Mouse (Mus musculus): Measurements from ENCODE around the gene Zmpste24. TPM values are rescaled to one million over a fixed set of nuclear protein-coding genes. Genes with fewer than 3 reads are reported as not detected.

The Zmpste24 gene
- polyA plus RNA-seq, 1 experiment from 2014 or later: 37.6 TPM

- Histone ChIP-seq H3K27me3 (replicated peaks) (no peaks in the 10 kb centered on the region), H3K4me3 (replicated peaks) (no peak overlapping the region), H3K27ac (no peak overlapping the region), H3K4me2 (replicated peaks) (no peak overlapping the region), H3K4me1 (replicated peaks) (no peaks in the 10 kb centered on the region), H3K36me3 (no peaks in the 10 kb centered on the region), H3K9me3 (no peaks in the 10 kb centered on the region), H3K9ac (no peak overlapping the region)
- ATAC-seq: no peak
- 34% methylated on average over 14 of the region's 14 CpGs for WGBS
Observed at GRCm38 (mm10) chr4:121028659-121029392, 69.2 kb downstream of the Zmpste24 start.

GRCm38 (mm10) chr4:121028146-121028545 lies 69.9 kb downstream of the Zmpste24 start:
- H3K27ac ChIP-seq: no peak overlapping the region
- H3K27me3 ChIP-seq (replicated peaks): no peaks in the 10 kb centered on the region
- H3K4me3 ChIP-seq (replicated peaks): no peak overlapping the region
- no peak overlapping the region for H3K9ac ChIP-seq
- no peaks in the 10 kb centered on the region for H3K36me3 ChIP-seq
- no peak for ATAC-seq
- no peaks in the 10 kb centered on the region for H3K4me1 ChIP-seq (replicated peaks)
- no peaks in the 10 kb centered on the region for H3K9me3 ChIP-seq
- no peak overlapping the region for H3K4me2 ChIP-seq (replicated peaks)
- WGBS: 70% methylated on average over 1 of the region's 1 CpGs

GRCm38 (mm10) chr4:121025681-121026080 lies 72.4 kb downstream of the Zmpste24 start:
- Histone ChIP-seq H3K36me3 (no peaks in the 10 kb centered on the region), H3K27ac (no peak overlapping the region), H3K9ac (no peak overlapping the region), H3K4me1 (replicated peaks) (no peaks in the 10 kb centered on the region), H3K4me2 (replicated peaks) (no peak overlapping the region), H3K4me3 (replicated peaks) (no peak overlapping the region), H3K9me3 (no peaks in the 10 kb centered on the region), H3K27me3 (replicated peaks) (no peaks in the 10 kb centered on the region)
- ATAC-seq: no peak
- WGBS: 70% methylated on average over 2 of the region's 2 CpGs

GRCm38 (mm10) chr4:121023941-121024340 lies 74.1 kb downstream of the Zmpste24 start:
- no peak for ATAC-seq
- Histone ChIP-seq H3K4me2 (replicated peaks) (no peak overlapping the region), H3K27me3 (replicated peaks) (no peaks in the 10 kb centered on the region), H3K36me3 (no peaks in the 10 kb centered on the region), H3K27ac (no peak overlapping the region), H3K9me3 (no peaks in the 10 kb centered on the region), H3K4me1 (replicated peaks) (no peaks in the 10 kb centered on the region), H3K9ac (no peak overlapping the region), H3K4me3 (replicated peaks) (no peak overlapping the region)
- WGBS: 85% methylated on average over 2 of the region's 2 CpGs

- H3K4me1 ChIP-seq (replicated peaks): no peaks in the 10 kb centered on the region
- H3K4me2 ChIP-seq (replicated peaks): no peak overlapping the region
- no peaks in the 10 kb centered on the region for H3K27me3 ChIP-seq (replicated peaks)
- no peak for ATAC-seq
- WGBS: 89% methylated on average over 7 of the region's 7 CpGs
- no peaks in the 10 kb centered on the region for H3K36me3 ChIP-seq
- no peak overlapping the region for H3K27ac ChIP-seq
- H3K4me3 ChIP-seq (replicated peaks): no peak overlapping the region
- no peaks in the 10 kb centered on the region for H3K9me3 ChIP-seq
- no peak overlapping the region for H3K9ac ChIP-seq
Observed at GRCm38 (mm10) chr4:121023464-121023863, 74.6 kb downstream of the Zmpste24 start.

- Histone ChIP-seq H3K36me3 (no peaks in the 10 kb centered on the region), H3K27ac (no peak overlapping the region), H3K27me3 (replicated peaks) (no peaks in the 10 kb centered on the region), H3K4me3 (replicated peaks) (no peak overlapping the region), H3K4me1 (replicated peaks) (no peaks in the 10 kb centered on the region), H3K9ac (no peak overlapping the region), H3K9me3 (no peaks in the 10 kb centered on the region), H3K4me2 (replicated peaks) (no peak overlapping the region)
- no peak for ATAC-seq
Observed at GRCm38 (mm10) chr4:121021911-121022310, 76.1 kb downstream of the Zmpste24 start.

- Histone ChIP-seq H3K9ac (no peak overlapping the region), H3K4me1 (replicated peaks) (peaks cover 6% of the 10 kb centered on the region), H3K36me3 (no peaks in the 10 kb centered on the region), H3K27ac (no peak overlapping the region), H3K4me3 (replicated peaks) (no peak overlapping the region), H3K4me2 (replicated peaks) (no peak overlapping the region), H3K27me3 (replicated peaks) (no peaks in the 10 kb centered on the region), H3K9me3 (no peaks in the 10 kb centered on the region)
- WGBS: 80% methylated on average over 10 of the region's 10 CpGs
- ATAC-seq: no peak
Observed at GRCm38 (mm10) chr4:121020040-121020790, 77.8 kb downstream of the Zmpste24 start.

GRCm38 (mm10) chr4:121018250-121018649 lies 79.8 kb downstream of the Zmpste24 start:
- Histone ChIP-seq H3K4me3 (replicated peaks) (no peak overlapping the region), H3K9ac (no peak overlapping the region), H3K4me2 (replicated peaks) (no peak overlapping the region), H3K27me3 (replicated peaks) (no peaks in the 10 kb centered on the region), H3K9me3 (no peaks in the 10 kb centered on the region), H3K36me3 (no peaks in the 10 kb centered on the region), H3K27ac (no peak overlapping the region), H3K4me1 (replicated peaks) (peaks cover 6% of the 10 kb centered on the region)
- no peak for ATAC-seq
- 73% methylated on average over 3 of the region's 3 CpGs for WGBS

GRCm38 (mm10) chr4:121016928-121017657 lies 80.9 kb downstream of the Zmpste24 start, which contains the start of gene Smap2:
Gene Smap2, minus strand, starts transcription at chr4:121017247.
- no peaks in the 10 kb centered on the region for H3K27me3 ChIP-seq (replicated peaks)
- no peaks in the 10 kb centered on the region for H3K9me3 ChIP-seq
- H3K4me3 ChIP-seq (replicated peaks): peak within 1 kb of the TSS; percentile 92
- peak within 1 kb of the TSS; percentile 89 for H3K4me2 ChIP-seq (replicated peaks)
- no peaks in the 10 kb centered on the region for H3K36me3 ChIP-seq
- H3K9ac ChIP-seq: peak within 1 kb of the TSS; percentile 89
- H3K27ac ChIP-seq: peak within 1 kb of the TSS; percentile 74
- under 1% methylated on average over 48 of the region's 48 CpGs for WGBS
- ATAC-seq: peak; percentile 98
- peaks cover 6% of the 10 kb centered on the region for H3K4me1 ChIP-seq (replicated peaks)

GRCm38 (mm10) chr4:121016021-121016898 lies 81.8 kb downstream of the Zmpste24 start:
- H3K4me3 ChIP-seq (replicated peaks): peak overlapping the region; percentile 92
- no peaks in the 10 kb centered on the region for H3K27me3 ChIP-seq (replicated peaks)
- H3K4me1 ChIP-seq (replicated peaks): peaks cover 6% of the 10 kb centered on the region
- peak overlapping the region; percentile 89 for H3K4me2 ChIP-seq (replicated peaks)
- no peaks in the 10 kb centered on the region for H3K9me3 ChIP-seq
- peak overlapping the region; percentile 89 for H3K9ac ChIP-seq
- WGBS: 5% methylated on average over 39 of the region's 40 CpGs
- peak overlapping the region; percentile 74 for H3K27ac ChIP-seq
- ATAC-seq: no peak; the same call in none of the 2 replicates
- H3K36me3 ChIP-seq: no peaks in the 10 kb centered on the region

GRCm38 (mm10) chr4:121015268-121015659 lies 82.8 kb downstream of the Zmpste24 start:
- no peak overlapping the region for H3K27ac ChIP-seq
- no peak overlapping the region for H3K9ac ChIP-seq
- peak overlapping the region; percentile 89 for H3K4me2 ChIP-seq (replicated peaks)
- 69% methylated on average over 7 of the region's 7 CpGs for WGBS
- no peak for ATAC-seq
- no peaks in the 10 kb centered on the region for H3K9me3 ChIP-seq
- peaks cover 6% of the 10 kb centered on the region for H3K4me1 ChIP-seq (replicated peaks)
- no peaks in the 10 kb centered on the region for H3K36me3 ChIP-seq
- H3K4me3 ChIP-seq (replicated peaks): no peak overlapping the region
- H3K27me3 ChIP-seq (replicated peaks): no peaks in the 10 kb centered on the region
